Mouse (Mus musculus) limb, embryonic 14.5 days (tissue): ENCODE data around the gene Igsf6. TPM values are rescaled to one million over a fixed set of nuclear protein-coding genes. Genes with fewer than 3 reads are reported as not detected.

Experiments used
- ATAC-seq: fragments of 200-750 bp; cut with Nextera tagmentation; 2 replicates; pipeline ENCODE4 v1.8.0; 2017; ENCODE audit warnings: low read depth, moderate number of reproducible peaks, moderate TSS enrichment; ENCODE audit not compliant: low FRiP score
- DNase-seq: peaks from one replicate; pipeline ENCODE4 v3.0.0-alpha.2; 2015; ENCODE audit warnings: low spot score
- H3K27ac ChIP-seq: fragments of 300-500 bp; sonication (generic); replicated peaks from 2 replicates; pipeline ENCODE4 v1.5.1; 2014; ENCODE audit warnings: low read depth, mild to moderate bottlenecking, low read length, moderate library complexity, mixed read lengths
- H3K27me3 ChIP-seq: fragments of 300-500 bp; sonication (generic); 2 replicates; pipeline ENCODE4 v1.6.1; 2014; ENCODE audit warnings: low read length, mixed read lengths; ENCODE audit not compliant: control insufficient read depth, insufficient read depth
- H3K36me3 ChIP-seq: fragments of 300-500 bp; sonication (generic); 2 replicates; pipeline ENCODE4 v1.6.1; 2014; ENCODE audit warnings: mild to moderate bottlenecking, low read length, moderate library complexity, mixed read lengths; ENCODE audit not compliant: control insufficient read depth, insufficient read depth
- H3K4me1 ChIP-seq: fragments of 300-500 bp; sonication (generic); 2 replicates; pipeline ENCODE4 v1.6.1; 2014; ENCODE audit warnings: antibody characterized with exemption, low read length, mixed read lengths; ENCODE audit not compliant: control insufficient read depth, insufficient read depth
- H3K4me2 ChIP-seq: fragments of 300-500 bp; sonication (generic); replicated peaks from 2 replicates; pipeline ENCODE4 v1.6.1; 2014; ENCODE audit warnings: low read depth, mild to moderate bottlenecking, low read length, moderate library complexity; ENCODE audit not compliant: severe bottlenecking
- H3K4me3 ChIP-seq: fragments of 300-500 bp; sonication (generic); replicated peaks from 2 replicates; pipeline ENCODE4 v1.5.1; 2014; ENCODE audit warnings: low read length
- H3K9ac ChIP-seq: fragments of 300-500 bp; sonication (generic); 2 replicates; pipeline ENCODE4 v1.6.1; 2014; ENCODE audit warnings: mild to moderate bottlenecking, low read depth, low read length, moderate library complexity; ENCODE audit not compliant: severe bottlenecking
- H3K9me3 ChIP-seq: fragments of 300-500 bp; sonication (generic); 2 replicates; pipeline ENCODE4 v1.6.1; 2016; ENCODE audit warnings: low read length; ENCODE audit not compliant: control insufficient read depth
- POLR2A ChIP-seq: fragments of 200-500 bp; IDR thresholded peaks from 2 replicates; pipeline ENCODE4 v1.8.0; 2012; ENCODE audit warnings: inconsistent platforms, mild to moderate bottlenecking, moderate library complexity, borderline replicate concordance; ENCODE audit not compliant: insufficient read depth, insufficient read length; ENCODE audit errors: extremely low read depth
- WGBS: fragments of 180-500 bp; shearing (Covaris S2); extraction: QIAGEN DNeasy Blood & Tissue Kit; methylation state at CpG from one replicate; pipeline ENCODE4 v1.1.7; 2014; 5-methylcytosine and 5-hydroxymethylcytosine counted together
- polyA plus RNA-seq, 2 experiments: library from polyadenylated mRNA; depleted of rRNA in 1 of 2; stranded (reverse) in 1 of 2; unstranded in 1 of 2; fragments of >200 nt; fragmentation: Nextera tagmentation in 1 of 2; extraction: Ambion mirVana in 1 of 2; gene quantifications; 2 replicates each; pipeline versions ENCODE4 v1.2.1 to v1.2.3; 2012 to 2014

Gene Igsf6
- polyA plus RNA-seq, 2 experiments: 0.97 to 2.2 TPM

DNA sequence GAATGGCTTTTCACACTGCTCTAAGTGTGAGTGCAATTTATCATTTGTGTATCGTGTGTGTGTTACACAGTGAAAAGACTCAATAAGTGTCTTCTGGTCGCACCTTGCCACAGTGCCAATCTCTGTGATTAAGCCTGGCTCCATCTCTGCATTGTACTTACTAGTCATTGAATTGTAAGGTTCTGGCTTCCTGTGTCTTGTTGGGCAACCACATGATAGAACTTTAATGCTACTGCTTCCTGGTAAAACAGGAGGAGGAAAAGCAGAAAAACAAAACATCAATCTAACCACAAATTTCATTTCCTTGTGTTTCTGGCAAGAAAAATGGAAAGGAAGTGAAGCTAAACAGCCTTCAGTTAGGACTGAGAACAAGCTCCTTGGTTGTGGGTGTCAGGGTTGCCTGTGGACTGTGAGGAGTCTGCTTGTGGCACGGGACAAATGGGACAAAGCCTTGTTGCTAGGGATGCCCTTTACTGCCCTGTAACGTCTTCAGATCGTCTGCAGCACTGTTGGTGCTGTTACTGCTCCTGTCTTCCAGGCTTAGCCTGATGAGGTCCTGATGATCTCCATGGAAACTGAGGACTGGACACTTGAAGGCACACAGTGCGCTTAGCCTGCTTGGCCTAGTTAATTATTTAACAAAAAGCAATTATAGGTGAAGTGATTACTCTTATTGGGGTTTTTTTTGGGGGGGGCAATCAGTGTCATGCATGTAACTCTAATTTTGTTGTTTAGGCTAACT, 14.7 kb downstream of the Igsf6 start:
- peaks cover 55% of the 10 kb centered on the region for H3K36me3 ChIP-seq
- DNase-seq (no peak), ATAC-seq (no peak)
- H3K27ac ChIP-seq: no peak overlapping the region
- no peak overlapping the region for H3K4me3 ChIP-seq
- WGBS: 65% methylated on average over 6 of the region's 6 CpGs
- H3K4me2 ChIP-seq: no peak overlapping the region
- H3K9me3 ChIP-seq: no peaks in the 10 kb centered on the region
- no peaks in the 10 kb centered on the region for H3K4me1 ChIP-seq
- H3K27me3 ChIP-seq: no peaks in the 10 kb centered on the region
- no peak for TF ChIP-seq POLR2A
- H3K9ac ChIP-seq: no peak overlapping the region

DNA sequence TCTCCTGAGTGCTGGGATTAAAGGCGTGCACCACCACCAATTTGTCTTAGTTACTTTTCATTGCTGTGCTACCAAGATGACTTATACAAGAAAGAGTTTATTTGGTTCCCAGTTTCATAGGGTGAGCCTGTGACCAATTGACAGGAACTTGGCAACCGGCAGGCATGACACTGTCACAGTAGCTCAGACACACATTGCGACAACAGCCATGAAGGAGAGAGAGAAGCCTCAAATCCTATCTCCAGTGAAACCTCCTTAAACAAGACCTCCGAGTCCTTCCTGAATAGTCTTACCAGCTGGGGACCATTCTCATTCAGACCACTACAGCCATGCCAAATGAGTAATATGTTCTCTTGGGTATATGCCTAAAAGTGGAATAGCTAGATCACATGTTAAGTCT, 21.3 kb downstream of the Igsf6 start:
- no peak for DNase-seq
- no peak for ATAC-seq
- Histone ChIP-seq H3K27ac (no peak overlapping the region), H3K9ac (no peak overlapping the region), H3K4me3 (no peak overlapping the region), H3K4me1 (no peaks in the 10 kb centered on the region), H3K27me3 (no peaks in the 10 kb centered on the region), H3K36me3 (peaks cover 81% of the 10 kb centered on the region), H3K9me3 (no peaks in the 10 kb centered on the region), H3K4me2 (no peak overlapping the region)
- 87% methylated on average over 4 of the region's 4 CpGs for WGBS
- TF ChIP-seq POLR2A: no peak

DNA sequence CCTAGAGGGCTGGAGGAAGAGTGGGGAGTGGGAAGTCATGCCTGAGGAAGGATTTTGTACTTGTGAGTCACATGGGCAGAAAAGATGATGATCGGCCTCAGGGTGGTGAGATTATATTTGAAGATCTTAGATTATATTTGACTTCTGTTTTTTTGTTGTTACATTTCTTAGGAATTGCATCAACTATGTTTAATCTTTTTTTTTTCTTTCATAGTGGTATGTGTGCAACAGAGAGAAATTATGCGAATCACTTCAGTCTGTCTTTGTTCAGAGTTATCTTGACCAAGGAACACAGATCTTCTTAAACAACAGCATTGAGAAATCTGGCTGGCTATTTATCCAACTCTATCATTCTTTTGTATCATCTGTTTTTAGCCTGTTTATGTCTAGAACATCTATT, 26.7 kb downstream of the Igsf6 start:
- Histone ChIP-seq H3K9ac (no peak overlapping the region), H3K4me3 (no peak overlapping the region), H3K27ac (no peak overlapping the region), H3K9me3 (no peaks in the 10 kb centered on the region), H3K36me3 (peaks cover 30% of the 10 kb centered on the region), H3K4me1 (0 out of 2 replicates have a peak, but pooled peaks cover 2% of the 10 kb centered on the region), H3K27me3 (no peaks in the 10 kb centered on the region), H3K4me2 (no peak overlapping the region)
- no peak for DNase-seq
- no peak for TF ChIP-seq POLR2A
- ATAC-seq: no peak
- WGBS: 100% methylated on average over 2 of the region's 2 CpGs

DNA sequence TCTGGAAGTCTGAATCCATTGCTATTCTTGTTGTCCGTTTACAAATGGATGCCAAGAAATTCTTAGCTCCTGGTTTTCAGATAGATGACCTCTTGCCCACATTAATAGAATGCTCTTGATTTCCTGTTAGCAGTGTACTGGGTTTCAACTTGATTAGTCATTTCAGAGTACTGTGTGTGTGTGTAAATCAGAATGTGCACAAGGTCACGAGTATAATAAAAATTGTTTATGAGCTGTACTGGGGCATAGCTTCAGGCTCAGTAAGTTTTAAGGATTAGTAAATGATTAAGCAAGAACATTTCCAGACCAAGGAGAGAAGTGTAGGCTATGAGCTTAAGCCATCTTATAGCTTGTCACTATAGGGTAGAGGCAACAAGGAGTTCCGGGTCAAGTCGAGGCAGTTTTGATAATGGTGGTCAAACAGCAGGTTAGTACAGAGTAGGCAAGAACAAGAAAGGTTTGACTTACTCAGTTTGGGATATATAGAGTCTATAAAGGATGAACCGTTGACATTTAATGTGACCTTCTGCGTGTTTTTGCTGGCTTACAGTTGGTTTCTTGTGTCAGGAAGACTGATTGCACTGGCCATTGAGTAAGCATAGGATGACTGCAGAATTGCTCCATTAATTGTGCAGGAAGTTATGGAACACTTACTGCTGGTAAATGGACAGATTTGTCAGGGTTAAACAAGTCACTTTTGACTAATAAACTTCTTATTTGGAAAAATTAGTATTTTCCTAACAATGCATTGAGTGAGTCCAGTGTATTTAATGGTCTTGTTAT, 28.5 kb downstream of the Igsf6 start:
- no peaks in the 10 kb centered on the region for H3K27me3 ChIP-seq
- no peak for ATAC-seq
- H3K27ac ChIP-seq: no peak overlapping the region
- no peaks in the 10 kb centered on the region for H3K9me3 ChIP-seq
- H3K4me1 ChIP-seq: peaks cover 16% of the 10 kb centered on the region
- WGBS: 70% methylated on average over 6 of the region's 6 CpGs
- DNase-seq: no peak
- H3K36me3 ChIP-seq: peaks cover 16% of the 10 kb centered on the region
- H3K4me3 ChIP-seq: no peak overlapping the region
- no peak for TF ChIP-seq POLR2A
- no peak overlapping the region for H3K9ac ChIP-seq
- H3K4me2 ChIP-seq: no peak overlapping the region

DNA sequence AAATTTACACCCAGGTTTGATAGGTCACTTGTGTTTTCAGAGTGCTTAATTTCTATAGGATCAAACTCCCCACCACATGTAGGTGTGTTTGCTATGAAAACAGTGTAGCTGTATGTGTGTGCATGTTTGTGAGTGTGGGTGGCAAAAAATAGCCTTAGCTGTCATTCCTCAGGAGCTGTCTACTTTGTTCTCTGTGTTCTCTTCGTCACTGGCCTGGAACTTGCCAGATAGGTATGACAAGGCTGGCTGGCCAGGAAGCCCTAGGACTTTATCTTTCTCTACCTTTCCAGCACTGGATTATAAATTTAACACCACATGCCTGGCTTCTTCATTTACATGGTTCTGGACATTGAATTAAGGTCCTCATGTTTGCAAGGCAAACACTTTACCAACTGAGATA, 30.1 kb downstream of the Igsf6 start:
- Histone ChIP-seq H3K4me3 (no peak overlapping the region), H3K27me3 (no peaks in the 10 kb centered on the region), H3K4me2 (no peak overlapping the region), H3K27ac (no peak overlapping the region), H3K9me3 (no peaks in the 10 kb centered on the region), H3K36me3 (peaks cover 8% of the 10 kb centered on the region), H3K4me1 (peaks cover 32% of the 10 kb centered on the region), H3K9ac (no peak overlapping the region)
- WGBS: 67% methylated on average over 1 of the region's 1 CpGs
- ATAC-seq (no peak), DNase-seq (no peak)
- TF ChIP-seq POLR2A: no peak
